Mouse (Mus musculus) forebrain, embryonic 16.5 days (tissue): ENCODE measurements at regions not wholly inside any gene's neighbourhood (a gene's known extent, or its start where the extent isn't known, plus 50 kb on each side); places are given as distances from the start of the nearest gene placed in this dataset.
A peak's percentile ranks its signal among the peaks of the same experiment; 100 is the strongest.
"Not testable (repeated sequence)": the region's sequence is repeated elsewhere in the genome, so short reads cannot be mapped to it uniquely, and the experiment has no call there.

ENCODE experiments used
- ATAC-seq: fragments of 200-750 bp; cut with Nextera tagmentation; 2 replicates; pipeline ENCODE4 v1.8.0; 2017; ENCODE audit warnings: mild to moderate bottlenecking, moderate library complexity
- H3K27ac ChIP-seq: fragments of 300-500 bp; sonication (generic); 2 replicates; pipeline ENCODE4 v1.5.1; 2014; ENCODE audit warnings: low read length, control low read depth
- H3K27me3 ChIP-seq: fragments of 300-500 bp; sonication (generic); replicated peaks from 2 replicates; pipeline ENCODE4 v1.6.1; 2014; ENCODE audit warnings: low read length; ENCODE audit not compliant: control insufficient read depth, insufficient read depth
- H3K36me3 ChIP-seq: fragments of 300-500 bp; sonication (generic); 2 replicates; pipeline ENCODE4 v1.6.1; 2014; ENCODE audit not compliant: control insufficient read depth, insufficient read depth
- H3K4me1 ChIP-seq: fragments of 300-500 bp; sonication (generic); replicated peaks from 2 replicates; pipeline ENCODE4 v1.6.1; 2014; ENCODE audit warnings: low read length; ENCODE audit not compliant: control insufficient read depth, insufficient read depth
- H3K4me2 ChIP-seq: fragments of 300-500 bp; sonication (generic); 2 replicates; pipeline ENCODE4 v1.6.1; 2014; ENCODE audit warnings: mild to moderate bottlenecking, low read length, control low read depth
- H3K4me3 ChIP-seq: fragments of 300-500 bp; sonication (generic); replicated peaks from 2 replicates; pipeline ENCODE4 v1.5.1; 2014; ENCODE audit warnings: mild to moderate bottlenecking, low read length, control low read depth
- H3K9ac ChIP-seq: fragments of 300-500 bp; sonication (generic); replicated peaks from 2 replicates; pipeline ENCODE4 v1.6.1; 2014; ENCODE audit warnings: low read depth, low read length, control low read depth
- H3K9me3 ChIP-seq: fragments of 300-500 bp; sonication (generic); 2 replicates; pipeline ENCODE4 v1.6.1; 2016; ENCODE audit warnings: low read length; ENCODE audit not compliant: control insufficient read depth
- WGBS: fragments of 180-500 bp; shearing (Covaris S2); extraction: QIAGEN DNeasy Blood & Tissue Kit; methylation state at CpG from one replicate; pipeline ENCODE4 v1.1.7; 2014; 5-methylcytosine and 5-hydroxymethylcytosine counted together

DNA sequence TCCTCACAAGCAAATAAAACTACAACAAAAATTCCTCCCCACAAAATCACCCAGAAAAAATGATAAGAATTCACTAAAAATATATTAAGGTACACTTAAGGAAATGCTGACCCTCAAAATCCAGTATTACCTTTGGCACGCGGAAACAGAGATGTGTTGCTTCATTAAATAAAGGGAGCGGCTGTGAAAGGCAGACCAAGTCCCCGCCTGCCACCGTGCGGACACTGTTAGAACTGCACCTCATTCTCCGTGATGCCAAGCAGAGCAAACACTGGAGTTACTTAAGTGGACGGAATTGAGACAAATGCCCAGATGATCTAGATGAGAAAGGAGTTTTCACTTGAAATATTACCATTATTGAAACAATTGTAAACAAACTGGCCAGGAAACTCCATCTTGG, 1839.1 kb downstream of the 9330182O14Rik start:
- Histone ChIP-seq H3K4me2 (no peak overlapping the region), H3K9me3 (no peaks in the 10 kb centered on the region), H3K27me3 (no peaks in the 10 kb centered on the region), H3K4me3 (no peak overlapping the region), H3K4me1 (no peaks in the 10 kb centered on the region), H3K9ac (no peak overlapping the region), H3K27ac (no peak overlapping the region), H3K36me3 (no peaks in the 10 kb centered on the region)
- WGBS: 2% methylated on average over 8 of the region's 8 CpGs
- ATAC-seq: peak; percentile 85

DNA sequence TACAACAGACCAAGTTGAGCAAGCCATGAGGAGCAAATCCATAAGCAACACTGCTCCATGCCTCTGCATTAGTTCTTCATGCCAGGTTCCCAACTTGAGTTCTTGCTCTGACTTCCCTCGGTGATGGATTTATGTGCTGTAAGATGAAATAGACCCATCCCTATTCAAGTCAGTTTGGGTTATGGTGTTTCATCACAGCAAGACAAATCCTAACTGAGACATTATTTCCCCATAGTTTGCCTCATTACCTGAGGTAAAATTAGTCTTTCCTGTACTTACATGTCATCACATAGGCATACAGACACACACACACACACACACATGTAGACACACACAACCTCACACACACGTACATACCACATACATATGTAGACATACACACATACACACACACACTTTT, 1843.0 kb downstream of the 9330182O14Rik start:
- no peaks in the 10 kb centered on the region for H3K36me3 ChIP-seq
- H3K9ac ChIP-seq: no peak overlapping the region
- no peaks in the 10 kb centered on the region for H3K4me1 ChIP-seq
- no peak overlapping the region for H3K4me3 ChIP-seq
- ATAC-seq: no peak
- H3K4me2 ChIP-seq: no peak overlapping the region
- H3K9me3 ChIP-seq: no peaks in the 10 kb centered on the region
- 92% methylated on average over 2 of the region's 2 CpGs for WGBS
- no peak overlapping the region for H3K27ac ChIP-seq
- no peaks in the 10 kb centered on the region for H3K27me3 ChIP-seq

DNA sequence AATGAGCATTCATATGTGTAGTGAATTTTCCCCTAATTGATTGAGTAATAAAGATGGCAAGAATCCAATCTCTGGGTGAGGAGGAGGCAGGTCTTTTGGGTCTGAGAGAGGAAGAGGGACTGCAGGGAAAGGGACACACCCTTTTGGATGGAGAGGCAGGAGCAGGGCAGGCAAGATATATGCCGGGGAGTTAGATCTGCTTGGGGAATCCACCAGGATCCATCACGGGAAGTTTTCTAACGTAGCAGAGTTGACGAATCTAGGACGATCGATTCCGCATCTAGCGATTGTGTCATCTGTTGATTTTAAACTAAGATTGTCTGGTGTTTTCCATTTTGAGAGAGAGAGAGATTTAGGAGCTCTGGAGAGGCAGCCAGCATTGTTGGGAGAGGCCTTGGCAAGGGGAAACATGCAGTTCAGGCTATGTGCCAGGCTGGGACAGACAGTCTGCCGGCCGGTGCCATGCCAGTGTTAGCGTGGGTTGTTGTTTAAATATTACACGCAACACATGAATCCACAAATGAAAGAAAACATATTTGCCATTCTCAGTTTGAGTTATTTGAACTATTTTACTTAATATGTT, 1843.6 kb downstream of the 9330182O14Rik start:
- WGBS: 55% methylated on average over 12 of the region's 12 CpGs
- Histone ChIP-seq H3K27ac (no peak overlapping the region), H3K9me3 (no peaks in the 10 kb centered on the region), H3K27me3 (no peaks in the 10 kb centered on the region), H3K4me2 (no peak overlapping the region), H3K36me3 (no peaks in the 10 kb centered on the region), H3K9ac (no peak overlapping the region), H3K4me3 (no peak overlapping the region), H3K4me1 (no peaks in the 10 kb centered on the region)
- peak; percentile 70 for ATAC-seq

DNA sequence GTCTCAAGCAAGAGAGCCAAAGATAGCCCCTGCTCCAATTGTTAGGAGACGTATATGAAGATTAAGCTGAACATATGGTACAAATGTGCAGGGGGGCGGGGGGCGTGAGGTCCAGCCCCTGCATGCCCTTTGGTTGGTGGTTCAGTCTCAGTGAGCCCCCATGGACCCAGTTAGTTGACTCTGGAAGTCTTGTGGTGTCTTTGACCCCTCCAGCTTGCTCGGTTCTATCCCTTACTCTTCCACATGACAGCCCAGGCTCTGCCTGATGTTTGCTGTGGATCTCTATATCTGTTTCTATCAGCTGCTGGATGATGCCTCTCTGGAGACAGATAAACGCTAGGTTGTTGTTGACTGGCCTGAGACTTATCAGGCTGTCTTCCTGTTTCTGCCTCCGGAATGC, 1849.1 kb downstream of the 9330182O14Rik start:
- H3K36me3 ChIP-seq: no peaks in the 10 kb centered on the region

DNA sequence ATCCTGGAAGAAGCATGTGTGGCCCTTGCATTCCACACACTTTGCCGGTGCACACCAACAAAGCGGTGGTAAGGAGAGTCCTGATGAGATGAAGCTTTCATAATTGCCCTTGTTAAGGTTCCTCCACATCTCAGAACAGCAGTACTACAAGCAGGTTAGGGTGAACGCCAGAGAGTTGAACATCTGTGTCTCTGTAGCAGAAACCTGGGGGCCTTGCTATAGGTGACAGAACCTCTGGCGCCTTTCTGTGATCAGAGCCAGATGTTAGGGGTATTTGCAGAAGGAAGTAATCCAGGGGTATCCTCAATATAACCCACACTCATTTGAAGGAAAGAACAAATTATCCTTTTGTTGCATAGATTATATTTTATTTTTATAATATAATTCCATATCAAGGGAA, 1850.1 kb downstream of the 9330182O14Rik start:
- Histone ChIP-seq H3K27me3 (no peaks in the 10 kb centered on the region), H3K36me3 (no peaks in the 10 kb centered on the region), H3K4me2 (no peak overlapping the region), H3K9me3 (no peaks in the 10 kb centered on the region), H3K9ac (no peak overlapping the region), H3K27ac (no peak overlapping the region), H3K4me3 (no peak overlapping the region), H3K4me1 (no peaks in the 10 kb centered on the region)
- no peak for ATAC-seq
- 94% methylated on average over 4 of the region's 4 CpGs for WGBS

More for the DNA sequence above, 1849.1 kb downstream of the 9330182O14Rik start:
- Histone ChIP-seq H3K9ac (no peak overlapping the region), H3K4me2 (no peak overlapping the region), H3K9me3 (no peaks in the 10 kb centered on the region), H3K27me3 (no peaks in the 10 kb centered on the region), H3K4me3 (no peak overlapping the region), H3K27ac (no peak overlapping the region), H3K4me1 (no peaks in the 10 kb centered on the region)
- WGBS: 89% methylated on average over 6 of the region's 6 CpGs
- no peak for ATAC-seq

DNA sequence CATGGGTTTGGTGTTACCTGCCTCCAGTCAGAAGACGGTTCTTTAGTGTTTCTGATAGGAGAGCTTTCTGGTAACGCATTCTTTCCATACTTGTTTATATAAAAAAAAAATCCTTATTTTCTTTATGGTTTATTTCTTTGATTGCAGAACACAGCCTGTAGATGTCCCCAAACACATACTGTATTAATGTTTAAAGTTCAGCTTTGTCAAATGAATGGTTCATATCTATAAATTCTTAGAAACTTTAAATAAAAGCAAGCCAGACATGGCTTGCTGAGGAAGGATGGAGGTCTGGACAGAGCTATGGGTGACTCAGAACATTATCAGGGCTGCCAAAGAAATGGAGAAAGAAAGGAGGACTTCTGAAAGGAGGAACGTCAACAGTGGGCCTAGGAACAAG, 1852.1 kb downstream of the 9330182O14Rik start:
- Histone ChIP-seq H3K27ac (no peak overlapping the region), H3K4me1 (no peaks in the 10 kb centered on the region), H3K36me3 (no peaks in the 10 kb centered on the region), H3K9me3 (no peaks in the 10 kb centered on the region), H3K9ac (no peak overlapping the region), H3K4me3 (no peak overlapping the region), H3K27me3 (no peaks in the 10 kb centered on the region), H3K4me2 (no peak overlapping the region)
- no peak for ATAC-seq
- 88% methylated on average over 3 of the region's 3 CpGs for WGBS

DNA sequence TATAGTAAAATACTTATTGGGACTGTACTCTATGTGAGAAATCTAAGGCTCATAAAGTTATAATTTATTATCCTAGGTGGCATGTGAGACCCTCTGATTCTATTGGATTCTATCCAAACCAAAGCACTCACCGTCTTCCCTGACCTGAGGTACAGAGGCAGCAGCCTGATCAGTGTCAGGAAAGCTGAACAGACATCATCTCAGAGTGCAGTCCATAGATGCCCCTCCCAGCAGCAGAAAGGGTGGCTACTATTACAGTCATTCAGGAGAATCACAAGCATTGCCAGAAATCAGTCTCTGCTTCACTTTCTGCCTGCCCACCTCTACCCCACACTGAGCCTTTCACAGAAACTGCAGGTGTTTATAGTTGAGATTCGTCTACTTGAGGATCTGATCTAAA, 1854.9 kb downstream of the 9330182O14Rik start:
- H3K9me3 ChIP-seq: no peaks in the 10 kb centered on the region
- ATAC-seq: no peak
- no peak overlapping the region for H3K4me2 ChIP-seq
- H3K27me3 ChIP-seq: no peaks in the 10 kb centered on the region
- no peaks in the 10 kb centered on the region for H3K4me1 ChIP-seq
- H3K4me3 ChIP-seq: no peak overlapping the region
- 40% methylated on average over 2 of the region's 2 CpGs for WGBS
- no peak overlapping the region for H3K27ac ChIP-seq
- H3K9ac ChIP-seq: no peak overlapping the region
- no peaks in the 10 kb centered on the region for H3K36me3 ChIP-seq

DNA sequence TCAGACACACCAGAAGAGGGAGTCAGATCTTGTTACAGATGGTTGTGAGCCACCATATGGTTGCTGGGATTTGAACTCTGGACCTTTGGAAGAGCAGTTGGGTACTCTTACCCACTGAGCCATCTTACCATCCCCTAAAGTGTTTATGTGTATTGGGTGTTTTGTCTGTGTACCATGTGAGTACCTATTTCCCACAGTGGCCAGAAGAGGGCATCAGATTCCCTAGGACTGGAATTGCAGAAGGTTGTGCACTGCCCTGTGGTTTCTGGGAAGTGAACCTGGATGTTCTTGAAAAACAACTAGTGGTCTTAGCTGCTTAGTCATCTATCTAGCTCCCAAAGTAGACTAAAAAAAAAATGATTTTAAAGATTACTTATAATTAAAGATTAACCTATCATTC, 1857.7 kb downstream of the 9330182O14Rik start:
- Histone ChIP-seq H3K27me3 (no peaks in the 10 kb centered on the region), H3K36me3 (no peaks in the 10 kb centered on the region), H3K27ac (no peak overlapping the region), H3K4me3 (no peak overlapping the region), H3K4me1 (no peaks in the 10 kb centered on the region), H3K9ac (no peak overlapping the region), H3K9me3 (no peaks in the 10 kb centered on the region), H3K4me2 (no peak overlapping the region)
- ATAC-seq: no peak

DNA sequence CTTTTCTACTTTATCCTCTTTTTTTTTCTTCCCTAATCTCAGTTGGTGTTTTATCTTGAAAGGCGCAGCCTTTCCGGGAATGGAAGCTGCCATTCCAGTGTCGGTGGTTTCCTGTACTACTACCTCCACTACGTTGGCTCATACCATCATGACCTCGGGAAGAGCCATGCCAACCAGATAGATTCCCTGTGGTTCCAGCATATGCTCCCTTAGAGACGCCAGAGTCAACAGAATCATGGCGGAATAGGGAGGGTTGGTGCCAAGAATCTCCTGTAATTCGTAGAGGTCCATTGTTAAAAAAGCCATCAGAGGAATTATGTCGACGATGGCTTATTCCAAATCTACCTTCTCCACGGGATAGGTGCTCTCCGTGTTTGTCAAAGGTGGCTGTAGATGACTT, 1898.1 kb downstream of the 9330182O14Rik start:
- not testable (repeated sequence) for H3K4me1 ChIP-seq, H3K27me3 ChIP-seq, H3K9me3 ChIP-seq, H3K36me3 ChIP-seq, H3K4me2 ChIP-seq, ATAC-seq, H3K27ac ChIP-seq, H3K9ac ChIP-seq, H3K4me3 ChIP-seq
- 95% methylated on average over 12 of the region's 12 CpGs for WGBS
